Mouse (Mus musculus) testis, adult 2 months (tissue): Measurements from ENCODE around the gene Top2b.

Source experiments
- CTCF ChIP-seq: fragments of 200-500 bp; IDR thresholded peaks from 2 replicates; pipeline ENCODE4 v1.5.1; 2012; ENCODE audit warnings: low read depth, mild to moderate bottlenecking, inconsistent platforms, low read length, moderate library complexity; ENCODE audit not compliant: control insufficient read depth, insufficient read depth, insufficient replicate concordance
- POLR2A ChIP-seq: fragments of 200-500 bp; IDR thresholded peaks from 2 replicates; pipeline ENCODE4 v1.6.1; 2012; ENCODE audit warnings: low read depth, mild to moderate bottlenecking, inconsistent platforms, low read length, moderate library complexity; ENCODE audit not compliant: control insufficient read depth

DNA sequence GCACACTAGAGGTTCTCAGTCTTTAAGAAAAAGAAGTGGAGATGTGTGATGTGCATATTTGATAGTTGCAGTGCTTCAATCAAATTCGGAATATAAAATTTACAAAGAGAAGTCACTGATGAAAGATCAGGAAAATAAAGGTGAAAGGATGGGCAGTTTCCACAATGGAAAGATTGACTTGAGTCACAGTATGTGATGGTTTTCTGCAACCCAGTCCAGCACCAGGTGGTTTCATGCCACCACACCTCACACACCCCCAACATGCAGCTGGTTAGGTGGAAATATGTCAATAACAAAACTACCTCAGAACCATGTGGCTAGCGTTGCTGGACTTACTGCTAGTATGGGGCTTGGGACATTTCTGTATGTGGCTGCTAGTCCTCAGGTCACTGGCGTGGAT is 67.6 kb downstream of the Top2b start:
- TF ChIP-seq POLR2A (no peak), CTCF (no peak)
